Mouse (Mus musculus) intestine, embryonic 15.5 days (tissue): Measurements from ENCODE around the gene Nutf2-ps1. TPM values are rescaled to one million over a fixed set of nuclear protein-coding genes. Genes with fewer than 3 reads are reported as not detected.

Experiments
- ATAC-seq: fragments of 200-750 bp; cut with Nextera tagmentation; 2 replicates; pipeline ENCODE4 v1.8.0; 2017; ENCODE audit warnings: moderate TSS enrichment, moderate library complexity
- H3K27ac ChIP-seq: fragments of 300-500 bp; sonication (generic); 2 replicates; pipeline ENCODE4 v1.5.1; 2015; ENCODE audit warnings: mild to moderate bottlenecking, inconsistent platforms
- H3K27me3 ChIP-seq: fragments of 300-500 bp; sonication (generic); replicated peaks from 2 replicates; pipeline ENCODE4 v1.6.1; 2015; ENCODE audit warnings: inconsistent platforms
- H3K36me3 ChIP-seq: fragments of 300-500 bp; sonication (generic); 2 replicates; pipeline ENCODE4 v1.6.1; 2015; ENCODE audit warnings: inconsistent platforms
- H3K4me1 ChIP-seq: fragments of 300-500 bp; sonication (generic); replicated peaks from 2 replicates; pipeline ENCODE4 v1.6.1; 2015; ENCODE audit warnings: inconsistent platforms
- H3K4me2 ChIP-seq: fragments of 300-500 bp; sonication (generic); replicated peaks from 2 replicates; pipeline ENCODE4 v1.6.1; 2015; ENCODE audit warnings: mild to moderate bottlenecking, inconsistent platforms
- H3K4me3 ChIP-seq: fragments of 300-500 bp; sonication (generic); replicated peaks from 2 replicates; pipeline ENCODE4 v1.5.1; 2015; ENCODE audit warnings: inconsistent platforms
- H3K9ac ChIP-seq: fragments of 300-500 bp; sonication (generic); 2 replicates; pipeline ENCODE4 v1.6.1; 2015; ENCODE audit warnings: inconsistent platforms
- H3K9me3 ChIP-seq: fragments of 300-500 bp; sonication (generic); 2 replicates; pipeline ENCODE4 v1.6.1; 2016; ENCODE audit warnings: inconsistent platforms
- WGBS: fragments of 180-500 bp; shearing (Covaris S2); methylation state at CpG from one replicate; pipeline ENCODE4 v1.1.7; 2015; 5-methylcytosine and 5-hydroxymethylcytosine counted together
- polyA plus RNA-seq: library from polyadenylated mRNA; unstranded; fragments of >200 nt; fragmentation: Nextera tagmentation; extraction: Ambion mirVana; gene quantifications from 2 replicates; pipeline ENCODE4 v1.2.1, GENCODE M21; 2015

The Nutf2-ps1 gene
- polyA plus RNA-seq, 1 experiment from 2014 or later, result 366 TPM

DNA sequence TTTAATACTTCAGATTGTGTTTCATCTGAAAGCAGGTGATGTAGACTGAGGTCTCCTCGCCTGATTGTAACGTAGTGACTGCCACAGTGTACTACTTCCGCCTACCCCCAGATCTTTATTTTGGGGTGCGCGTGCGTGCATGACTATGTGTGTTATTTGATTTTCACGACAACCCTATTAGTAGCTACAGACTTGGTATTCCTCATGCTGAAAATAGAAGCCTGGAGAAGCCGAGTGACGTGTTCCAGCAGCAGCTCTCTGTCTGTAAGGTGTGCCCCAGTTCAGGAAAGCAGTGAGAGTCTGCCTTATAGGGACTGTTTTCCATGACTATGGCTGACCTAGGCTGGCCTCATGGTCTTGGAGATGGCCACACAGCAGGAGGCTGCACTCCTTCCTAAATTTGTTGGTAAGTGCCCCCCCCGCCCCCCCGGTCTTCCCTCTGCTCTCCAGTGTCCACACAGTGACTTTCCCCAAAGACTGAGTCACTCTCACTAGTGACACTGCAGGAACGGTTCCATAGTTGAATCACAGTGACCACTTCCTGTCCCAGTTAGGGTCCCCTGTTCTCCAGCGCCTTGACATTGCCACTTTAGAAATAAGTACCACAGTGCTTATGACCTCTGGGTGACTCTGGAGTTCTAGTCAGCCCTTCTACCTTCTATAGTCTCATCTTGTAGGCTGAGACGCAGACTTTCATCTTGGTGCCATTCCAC, 23.1 kb downstream of the Nutf2-ps1 start:
- Histone ChIP-seq H3K4me1 (no peaks in the 10 kb centered on the region), H3K4me2 (no peak overlapping the region), H3K27me3 (no peaks in the 10 kb centered on the region), H3K4me3 (no peak overlapping the region), H3K9me3 (no peaks in the 10 kb centered on the region), H3K9ac (no peak overlapping the region), H3K36me3 (no peaks in the 10 kb centered on the region), H3K27ac (no peak overlapping the region)
- 86% methylated on average over 14 of the region's 14 CpGs for WGBS
- ATAC-seq, result no peak

- H3K9ac ChIP-seq, result no peak overlapping the region
- 52% methylated on average over 4 of the region's 4 CpGs for WGBS
- no peak overlapping the region for H3K4me3 ChIP-seq
- no peaks in the 10 kb centered on the region for H3K27me3 ChIP-seq
- ATAC-seq, result no peak
- H3K4me1 ChIP-seq, result no peaks in the 10 kb centered on the region
- H3K36me3 ChIP-seq, result no peaks in the 10 kb centered on the region
- no peak overlapping the region for H3K4me2 ChIP-seq
- no peaks in the 10 kb centered on the region for H3K9me3 ChIP-seq
- no peak overlapping the region for H3K27ac ChIP-seq
These were observed 24.7 kb downstream of the Nutf2-ps1 start for GRCm38 (mm10) chr19:53564174-53564573.

DNA sequence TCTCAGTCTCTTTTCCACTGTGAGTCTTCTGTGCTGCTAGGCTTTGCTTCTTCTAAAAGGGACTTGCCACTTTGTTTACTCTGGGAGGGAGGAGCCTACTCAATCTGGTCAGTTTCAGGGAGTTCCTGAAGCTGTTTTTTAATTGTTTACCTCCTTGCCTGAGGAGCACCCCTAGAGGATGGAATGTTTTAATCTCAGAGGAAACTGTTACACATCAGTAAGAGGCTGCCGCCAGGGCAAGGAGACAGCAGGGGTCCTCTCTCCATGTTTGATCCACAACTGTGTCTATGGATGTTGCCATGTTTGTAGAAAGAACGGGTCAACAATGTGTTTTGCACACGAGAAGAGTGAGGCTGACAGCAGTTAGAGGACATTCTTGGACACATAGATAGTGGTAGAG, 28.4 kb downstream of the Nutf2-ps1 start:
- Histone ChIP-seq H3K4me2 (no peak overlapping the region), H3K4me1 (peaks cover 8% of the 10 kb centered on the region), H3K9ac (no peak overlapping the region), H3K27ac (no peak overlapping the region), H3K27me3 (no peaks in the 10 kb centered on the region), H3K4me3 (no peak overlapping the region), H3K36me3 (no peaks in the 10 kb centered on the region), H3K9me3 (no peaks in the 10 kb centered on the region)
- no peak for ATAC-seq
- WGBS, result 87% methylated on average over 3 of the region's 3 CpGs

DNA sequence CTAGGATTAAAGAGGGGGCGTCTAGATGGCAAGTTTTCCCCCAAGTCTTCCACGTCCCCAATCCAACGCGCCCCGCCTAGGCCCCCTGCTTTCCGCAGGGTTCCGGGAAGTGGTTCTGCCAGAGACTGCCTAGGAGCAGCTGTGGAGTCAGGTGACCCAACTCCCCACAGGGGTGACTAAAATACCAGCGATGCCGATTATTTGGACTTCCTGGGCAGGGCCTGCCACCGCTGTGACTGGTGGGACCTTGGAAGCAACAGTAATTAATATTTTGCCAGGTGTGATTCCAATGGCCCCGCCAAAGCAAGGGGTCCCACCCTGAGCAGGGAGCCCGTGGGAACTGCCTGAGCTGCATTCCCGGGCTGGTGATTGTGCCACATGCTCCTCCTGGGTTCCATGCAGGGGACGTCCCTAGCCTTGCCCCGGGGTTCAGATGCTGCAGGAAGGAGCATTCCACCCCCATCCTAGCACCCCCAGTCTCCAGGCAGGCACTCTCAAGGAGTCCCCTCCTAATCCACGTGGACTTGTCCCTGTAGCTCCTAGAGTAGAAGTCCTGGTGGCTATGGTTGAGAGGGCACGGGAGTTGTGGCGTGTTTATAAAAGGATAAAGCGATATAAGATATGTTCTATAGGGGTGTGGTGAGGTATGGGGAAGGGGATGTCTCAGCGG, 31.5 kb downstream of the Nutf2-ps1 start:
- ATAC-seq, result peak; percentile 70
- 0 out of 2 replicates have a peak overlapping the region, but pooled peaks have one; percentile 1 for H3K4me3 ChIP-seq
- no peaks in the 10 kb centered on the region for H3K36me3 ChIP-seq
- peaks cover 13% of the 10 kb centered on the region for H3K4me1 ChIP-seq
- peak overlapping the region; percentile 50 for H3K4me2 ChIP-seq
- H3K9ac ChIP-seq, result no peak overlapping the region
- H3K27me3 ChIP-seq, result no peaks in the 10 kb centered on the region
- H3K9me3 ChIP-seq, result no peaks in the 10 kb centered on the region
- no peak overlapping the region for H3K27ac ChIP-seq
- WGBS, result 27% methylated on average over 20 of the region's 20 CpGs

- H3K27ac ChIP-seq, result no peak overlapping the region
- no peak for ATAC-seq
- H3K4me3 ChIP-seq, result 0 out of 2 replicates have a peak overlapping the region, but pooled peaks have one; percentile 1
- H3K9me3 ChIP-seq, result no peaks in the 10 kb centered on the region
- peaks cover 13% of the 10 kb centered on the region for H3K4me1 ChIP-seq
- WGBS, result 33% methylated on average over 6 of the region's 6 CpGs
- peak overlapping the region; percentile 50 for H3K4me2 ChIP-seq
- no peaks in the 10 kb centered on the region for H3K27me3 ChIP-seq
- no peaks in the 10 kb centered on the region for H3K36me3 ChIP-seq
- no peak overlapping the region for H3K9ac ChIP-seq
These were observed 32.0 kb downstream of the Nutf2-ps1 start for GRCm38 (mm10) chr19:53556841-53557240.

DNA sequence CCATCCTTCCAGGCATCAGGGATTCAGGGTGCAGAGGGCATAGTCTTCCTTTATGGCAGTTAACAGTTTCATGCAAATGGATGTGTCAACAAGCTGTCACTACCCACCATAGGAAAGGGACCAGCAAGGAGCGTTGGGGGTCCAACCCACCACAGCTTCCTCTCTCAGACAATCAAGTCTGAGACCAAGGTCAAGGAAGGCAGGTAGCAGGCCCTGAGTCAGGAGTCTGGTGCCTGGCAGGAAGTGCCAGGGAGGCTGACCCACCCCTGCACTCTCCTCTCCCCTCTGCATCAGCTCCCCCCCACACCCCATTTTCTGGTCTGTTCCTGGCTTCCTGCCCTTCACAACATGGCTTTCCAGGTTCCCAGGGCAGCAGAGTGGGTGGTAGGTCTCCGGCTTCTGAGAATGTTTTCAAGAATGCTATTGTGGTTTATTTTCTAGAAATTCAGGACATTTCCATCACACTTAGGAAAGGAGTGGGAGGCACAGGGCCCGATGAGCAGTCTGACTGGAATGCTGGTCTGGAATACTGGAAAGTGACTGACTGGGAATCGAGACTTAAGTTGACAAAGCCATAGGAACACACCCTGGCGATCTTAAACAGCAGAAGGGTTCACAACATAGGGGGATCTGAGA, 33.8 kb downstream of the Nutf2-ps1 start:
- H3K27ac ChIP-seq, result no peak overlapping the region

GRCm38 (mm10) chr19:53554402-53554801, 34.5 kb downstream of the Nutf2-ps1 start:
- Histone ChIP-seq H3K4me1 (peaks cover 13% of the 10 kb centered on the region), H3K4me3 (no peak overlapping the region), H3K9me3 (no peaks in the 10 kb centered on the region), H3K36me3 (no peaks in the 10 kb centered on the region), H3K27ac (no peak overlapping the region), H3K27me3 (no peaks in the 10 kb centered on the region), H3K9ac (no peak overlapping the region), H3K4me2 (no peak overlapping the region)
- ATAC-seq, result peak; percentile 56
- WGBS, result 73% methylated on average over 11 of the region's 11 CpGs

More for the DNA sequence above, 33.8 kb downstream of the Nutf2-ps1 start:
- no peaks in the 10 kb centered on the region for H3K9me3 ChIP-seq
- no peak overlapping the region for H3K4me3 ChIP-seq
- peak; percentile 21; the same call in 1 of the 2 replicates for ATAC-seq
- no peaks in the 10 kb centered on the region for H3K27me3 ChIP-seq
- H3K4me1 ChIP-seq, result peaks cover 13% of the 10 kb centered on the region
- no peak overlapping the region for H3K4me2 ChIP-seq
- no peaks in the 10 kb centered on the region for H3K36me3 ChIP-seq
- 77% methylated on average over 5 of the region's 5 CpGs for WGBS
- H3K9ac ChIP-seq, result no peak overlapping the region

- Histone ChIP-seq H3K27ac (no peak overlapping the region), H3K9me3 (no peaks in the 10 kb centered on the region), H3K27me3 (no peaks in the 10 kb centered on the region), H3K4me3 (no peak overlapping the region), H3K4me1 (peaks cover 13% of the 10 kb centered on the region), H3K4me2 (no peak overlapping the region), H3K9ac (no peak overlapping the region), H3K36me3 (no peaks in the 10 kb centered on the region)
- ATAC-seq, result no peak
- WGBS, result 48% methylated on average over 6 of the region's 6 CpGs
These were observed 36.1 kb downstream of the Nutf2-ps1 start for GRCm38 (mm10) chr19:53552795-53553194.

- H3K4me3 ChIP-seq, result no peak overlapping the region
- no peak for ATAC-seq
- WGBS, result 34% methylated on average over 10 of the region's 10 CpGs
- no peak overlapping the region for H3K4me2 ChIP-seq
- no peak overlapping the region for H3K9ac ChIP-seq
- no peaks in the 10 kb centered on the region for H3K27me3 ChIP-seq
- peaks cover 9% of the 10 kb centered on the region for H3K4me1 ChIP-seq
- no peak overlapping the region for H3K27ac ChIP-seq
- no peaks in the 10 kb centered on the region for H3K9me3 ChIP-seq
- no peaks in the 10 kb centered on the region for H3K36me3 ChIP-seq
These were observed 36.6 kb downstream of the Nutf2-ps1 start for GRCm38 (mm10) chr19:53552216-53552786.

GRCm38 (mm10) chr19:53550972-53551371, 37.9 kb downstream of the Nutf2-ps1 start:
- WGBS, result 72% methylated on average over 12 of the region's 12 CpGs
- Histone ChIP-seq H3K27ac (no peak overlapping the region), H3K9me3 (no peaks in the 10 kb centered on the region), H3K36me3 (no peaks in the 10 kb centered on the region), H3K27me3 (no peaks in the 10 kb centered on the region), H3K9ac (no peak overlapping the region), H3K4me1 (peaks cover 5% of the 10 kb centered on the region), H3K4me2 (no peak overlapping the region), H3K4me3 (no peak overlapping the region)
- no peak for ATAC-seq

- H3K36me3 ChIP-seq, result 0 out of 2 replicates have a peak, but pooled peaks cover 2% of the 10 kb centered on the region
These were observed 41.3 kb downstream of the Nutf2-ps1 start for GRCm38 (mm10) chr19:53547597-53547996.

DNA sequence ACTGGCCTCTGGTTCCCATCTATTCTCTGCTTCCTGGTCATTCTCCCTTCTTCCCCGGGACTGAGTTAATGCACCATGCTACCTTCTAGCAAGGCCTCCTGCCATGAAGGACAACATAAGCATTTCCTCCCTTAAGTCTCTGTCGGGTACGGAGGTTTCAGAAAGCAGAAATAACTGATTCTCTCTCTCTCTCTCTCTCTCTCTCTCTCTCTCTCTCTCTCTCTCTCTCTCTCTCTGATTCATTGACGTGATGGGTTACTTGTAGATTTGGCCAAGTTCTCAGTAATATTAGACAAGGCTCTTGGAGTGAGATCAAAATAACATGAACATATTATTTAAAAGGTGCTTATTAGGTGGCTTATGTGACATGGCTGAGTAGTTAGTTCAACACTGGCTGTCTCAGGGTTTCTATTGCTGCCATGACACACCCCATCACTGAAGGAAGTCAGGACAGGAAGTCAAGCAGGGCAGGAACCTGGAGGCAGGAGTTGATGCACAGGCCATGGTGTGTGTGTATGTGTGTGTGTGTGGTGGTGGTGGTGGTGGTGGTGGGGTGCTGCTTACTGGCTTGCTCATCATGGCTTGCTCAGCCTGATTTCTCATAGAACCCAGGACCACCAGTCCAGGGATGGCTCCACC, 43.8 kb downstream of the Nutf2-ps1 start:
- no peak overlapping the region for H3K4me2 ChIP-seq
- no peak overlapping the region for H3K4me3 ChIP-seq
- WGBS, result 66% methylated on average over 4 of the region's 4 CpGs
- H3K4me1 ChIP-seq, result no peaks in the 10 kb centered on the region; the same call in 1 of the 2 replicates
- no peaks in the 10 kb centered on the region for H3K27me3 ChIP-seq
- H3K9me3 ChIP-seq, result no peaks in the 10 kb centered on the region
- no peak for ATAC-seq
- H3K9ac ChIP-seq, result no peak overlapping the region
- no peak overlapping the region for H3K27ac ChIP-seq
- H3K36me3 ChIP-seq, result peaks cover 11% of the 10 kb centered on the region

More at GRCm38 (mm10) chr19:53547597-53547996, 41.3 kb downstream of the Nutf2-ps1 start:
- no peak overlapping the region for H3K4me3 ChIP-seq
- WGBS, result 61% methylated on average over 8 of the region's 8 CpGs
- no peaks in the 10 kb centered on the region for H3K27me3 ChIP-seq
- H3K4me2 ChIP-seq, result no peak overlapping the region
- no peak for ATAC-seq
- no peaks in the 10 kb centered on the region for H3K9me3 ChIP-seq
- H3K27ac ChIP-seq, result no peak overlapping the region
- peaks cover 1% of the 10 kb centered on the region for H3K4me1 ChIP-seq
- no peak overlapping the region for H3K9ac ChIP-seq
